Mouse (Mus musculus) thymus, adult 2 months (tissue): ENCODE measurements around the gene Trpt1.

Source experiments
- CTCF ChIP-seq: fragments of 200-500 bp; IDR thresholded peaks from 2 replicates; pipeline ENCODE4 v1.5.1; 2012; ENCODE audit warnings: mild to moderate bottlenecking, control low read depth, low read length, moderate library complexity, borderline replicate concordance; ENCODE audit not compliant: control insufficient read depth, poor library complexity, insufficient read depth; ENCODE audit errors: extremely low read depth
- POLR2A ChIP-seq: fragments of 200-500 bp; IDR thresholded peaks from 2 replicates; pipeline ENCODE4 v1.6.1; 2012; ENCODE audit warnings: mild to moderate bottlenecking, low read length, control low read depth, moderate library complexity; ENCODE audit not compliant: control insufficient read depth, poor library complexity, insufficient read depth; ENCODE audit errors: extremely low read depth

DNA sequence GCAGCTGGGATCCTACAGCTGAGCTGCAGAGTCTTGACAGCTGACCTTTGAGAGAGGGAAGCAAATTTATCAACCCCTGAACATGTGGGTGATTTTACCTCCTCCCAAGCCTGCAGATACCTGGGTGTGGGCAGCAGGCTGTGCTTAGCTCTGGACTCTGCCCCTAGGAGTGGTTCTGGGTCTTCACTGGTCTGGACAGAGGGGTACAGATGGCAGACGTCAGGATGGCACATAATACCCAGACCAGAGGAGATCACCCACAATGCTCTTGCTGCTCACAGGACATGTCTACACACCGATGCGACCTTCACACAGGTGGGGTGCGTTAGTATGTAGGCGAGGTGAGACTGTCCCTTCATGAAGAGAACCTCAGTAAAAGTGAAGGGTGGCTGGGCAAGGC is 46.4 kb upstream of the Trpt1 start:
- TF ChIP-seq CTCF = no peak
- TF ChIP-seq POLR2A = no peak
